Mouse (Mus musculus) Muller cell, postnatal 12 days (primary cell): ENCODE measurements around the gene H2al1b.

Experiments used
- DNase-seq: peaks from one replicate; pipeline ENCODE4 v3.0.0-alpha.2; 2015; ENCODE audit errors: inconsistent ontology term

The H2al1b gene

DNA sequence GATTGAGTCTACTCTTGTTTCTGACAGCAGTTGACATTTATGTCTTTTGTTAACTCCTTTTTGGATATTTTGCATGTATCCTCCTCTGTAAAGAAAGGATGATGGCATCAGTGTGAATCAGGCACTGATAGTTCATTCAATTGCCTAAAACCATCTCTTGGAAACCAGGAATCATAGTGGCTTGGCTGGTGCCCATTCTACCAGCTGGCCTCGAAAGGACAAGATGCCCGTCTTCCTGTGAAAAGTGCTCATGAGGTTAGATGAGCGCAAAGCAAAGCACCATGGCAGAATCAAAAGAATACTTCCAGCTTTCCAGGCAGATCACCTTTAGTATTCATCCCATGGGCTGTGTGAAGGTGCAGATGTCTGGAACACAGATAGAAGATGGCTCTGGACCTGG is 44.5 kb downstream of the H2al1b start:
- DNase-seq = no peak
